Mouse (Mus musculus): ENCODE data around the gene Pxdn. TPM values are rescaled to one million over a fixed set of nuclear protein-coding genes. Genes with fewer than 3 reads are reported as not detected.
A peak's percentile ranks its signal among the peaks of the same experiment; 100 is the strongest.

The Pxdn gene
- 22.8 TPM for polyA plus RNA-seq (2012; fragmentation: generic; extraction: Trizol)
- long read RNA-seq, experiment 1, partial matches to known transcripts = 0 of 7 reads
- long read RNA-seq, experiment 1, other reads (novel, unspliced or antisense) = 7 of 7 reads
- long read RNA-seq, experiment 2, full-length matches to known transcripts = 3 of 9 reads
- long read RNA-seq, experiment 2, partial matches to known transcripts = 3 of 9 reads
- long read RNA-seq, experiment 2, other reads (novel, unspliced or antisense) = 3 of 9 reads

DNA sequence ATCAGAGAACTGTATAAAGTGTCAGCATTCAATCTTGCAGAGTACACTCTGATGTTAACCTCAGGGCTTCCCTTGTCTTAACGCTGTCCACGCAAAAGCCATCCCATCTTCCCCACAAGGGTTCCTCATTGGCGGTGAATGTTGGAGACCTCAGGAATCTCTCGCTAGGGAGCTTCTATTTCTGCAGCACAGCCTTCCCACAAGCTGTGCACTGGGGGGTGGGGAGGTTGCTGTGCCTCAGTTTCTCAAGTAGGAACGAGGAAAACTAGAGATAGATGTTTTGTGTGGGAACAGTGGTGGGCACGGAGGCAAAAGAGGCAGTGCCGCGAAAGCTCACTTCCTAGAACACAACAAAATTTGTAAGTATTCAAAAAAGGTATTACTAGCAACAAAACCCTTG lies at the start of gene Pxdn:
Pxdn (plus strand) TSS at position 301 of the 400 bp plus-strand sequence.
- Histone ChIP-seq H3ac (ENCODE audit: control insufficient read depth, insufficient read length, low read depth) (peak within 1 kb of the TSS; percentile 87), H3K79me3 (ENCODE audit: low read depth) (peaks cover 38% of the 10 kb centered on the region), H3K79me2 (ENCODE audit: control insufficient read depth, insufficient read depth) (peaks cover 50% of the 10 kb centered on the region), H3K4me3 (ENCODE audit: insufficient read depth, poor library complexity, severe bottlenecking) (peak within 1 kb of the TSS; percentile 61), H3K27me3 (ENCODE audit: control insufficient read depth, insufficient read depth, insufficient read length) (no peaks in the 10 kb centered on the region), H3K36me3 (ENCODE audit: control insufficient read depth, insufficient read depth) (no peaks in the 10 kb centered on the region)
- TF ChIP-seq FOSL1 (IDR thresholded peaks at IDR 0.05; ENCODE audit: insufficient read depth, low read length, poor library complexity, severe bottlenecking) = no peak

DNA sequence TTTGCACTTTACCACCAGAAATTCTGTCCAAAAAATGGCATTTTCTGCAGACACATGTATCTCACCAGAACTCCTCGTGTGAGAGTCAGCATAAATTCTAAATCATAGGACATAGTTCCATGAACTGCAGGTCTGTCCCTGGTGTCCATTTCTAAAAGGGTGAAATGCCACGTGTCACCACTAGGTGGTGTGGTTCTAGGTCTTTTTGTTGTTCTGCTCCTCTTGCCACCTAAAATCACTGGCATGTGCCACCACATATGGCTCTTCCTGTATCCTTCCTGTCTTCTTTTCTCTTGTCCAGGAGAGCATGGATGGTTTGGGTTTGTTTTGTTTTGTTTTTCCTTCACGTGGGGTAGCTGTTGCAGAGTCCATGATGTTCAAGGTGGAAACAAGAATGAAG lies 42.7 kb upstream of the Pxdn start:
- Histone ChIP-seq H3K79me3 (ENCODE audit: low read depth) (no peaks in the 10 kb centered on the region), H3ac (ENCODE audit: control insufficient read depth, insufficient read length, low read depth) (no peak overlapping the region), H3K79me2 (ENCODE audit: control insufficient read depth, insufficient read depth) (no peaks in the 10 kb centered on the region), H3K36me3 (ENCODE audit: control insufficient read depth, insufficient read depth) (no peaks in the 10 kb centered on the region), H3K4me3 (ENCODE audit: insufficient read depth, poor library complexity, severe bottlenecking) (no peak overlapping the region), H3K27me3 (ENCODE audit: control insufficient read depth, insufficient read depth, insufficient read length) (peaks cover 3% of the 10 kb centered on the region)
- no peak for TF ChIP-seq FOSL1 (IDR thresholded peaks at IDR 0.05; ENCODE audit: insufficient read depth, low read length, poor library complexity, severe bottlenecking)
- no peak for TF ChIP-seq USF1 (IDR thresholded peaks at IDR 0.05; ENCODE audit: low read depth)
- peak; percentile 18 for TF ChIP-seq CTCF (IDR thresholded peaks at IDR 0.05; ENCODE audit: control insufficient read depth, insufficient read depth, insufficient read length)
- no peak for TF ChIP-seq MYOD1 (IDR thresholded peaks at IDR 0.05; ENCODE audit: control insufficient read depth, insufficient read length, low read depth)
- no peak for TF ChIP-seq MYOG (IDR thresholded peaks at IDR 0.05; ENCODE audit: control insufficient read depth, extremely low read depth, insufficient read length)
- peak; percentile 78 for TF ChIP-seq MAX (IDR thresholded peaks at IDR 0.05)

DNA sequence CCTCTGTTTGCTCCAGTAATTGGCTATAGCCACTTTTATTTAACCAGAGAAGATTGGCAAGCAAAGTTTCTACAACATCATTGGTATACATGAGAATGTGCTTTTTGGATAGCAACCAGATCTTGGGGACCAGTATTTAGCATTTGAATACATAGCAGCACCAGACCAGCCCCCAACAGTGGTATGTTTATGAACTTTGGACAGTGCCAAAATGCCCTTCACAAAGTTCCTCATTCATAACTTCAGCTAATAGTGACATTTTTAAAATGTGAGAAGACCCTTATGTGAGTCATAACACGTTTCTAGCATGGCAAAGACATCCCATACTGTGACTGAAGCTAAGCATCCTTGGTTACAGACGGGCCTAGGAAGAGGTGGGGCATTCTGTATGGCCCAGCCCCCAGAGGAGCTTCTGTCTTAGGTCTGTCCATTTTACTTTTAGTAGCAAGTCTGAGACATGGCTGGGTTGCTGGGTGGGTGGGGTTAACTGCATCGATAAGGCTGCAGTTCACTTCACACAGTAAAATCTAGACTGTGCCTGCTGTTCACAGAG lies 39.8 kb upstream of the Pxdn start:
- Histone ChIP-seq H3K36me3 (ENCODE audit: control insufficient read depth, insufficient read depth) (no peaks in the 10 kb centered on the region), H3ac (ENCODE audit: control insufficient read depth, insufficient read length, low read depth) (no peak overlapping the region), H3K4me3 (ENCODE audit: insufficient read depth, poor library complexity, severe bottlenecking) (no peak overlapping the region), H3K79me2 (ENCODE audit: control insufficient read depth, insufficient read depth) (no peaks in the 10 kb centered on the region), H3K27me3 (ENCODE audit: control insufficient read depth, insufficient read depth, insufficient read length) (peaks cover 4% of the 10 kb centered on the region), H3K79me3 (ENCODE audit: low read depth) (no peaks in the 10 kb centered on the region)
- TF ChIP-seq FOSL1 (IDR thresholded peaks at IDR 0.05; ENCODE audit: insufficient read depth, low read length, poor library complexity, severe bottlenecking) = no peak
- TF ChIP-seq MAX (IDR thresholded peaks at IDR 0.05) = no peak
- no peak for TF ChIP-seq CEBPB (IDR thresholded peaks at IDR 0.05; ENCODE audit: low read depth)
- no peak for TF ChIP-seq CTCF (IDR thresholded peaks at IDR 0.05; ENCODE audit: control insufficient read depth, insufficient read depth, insufficient read length)

DNA sequence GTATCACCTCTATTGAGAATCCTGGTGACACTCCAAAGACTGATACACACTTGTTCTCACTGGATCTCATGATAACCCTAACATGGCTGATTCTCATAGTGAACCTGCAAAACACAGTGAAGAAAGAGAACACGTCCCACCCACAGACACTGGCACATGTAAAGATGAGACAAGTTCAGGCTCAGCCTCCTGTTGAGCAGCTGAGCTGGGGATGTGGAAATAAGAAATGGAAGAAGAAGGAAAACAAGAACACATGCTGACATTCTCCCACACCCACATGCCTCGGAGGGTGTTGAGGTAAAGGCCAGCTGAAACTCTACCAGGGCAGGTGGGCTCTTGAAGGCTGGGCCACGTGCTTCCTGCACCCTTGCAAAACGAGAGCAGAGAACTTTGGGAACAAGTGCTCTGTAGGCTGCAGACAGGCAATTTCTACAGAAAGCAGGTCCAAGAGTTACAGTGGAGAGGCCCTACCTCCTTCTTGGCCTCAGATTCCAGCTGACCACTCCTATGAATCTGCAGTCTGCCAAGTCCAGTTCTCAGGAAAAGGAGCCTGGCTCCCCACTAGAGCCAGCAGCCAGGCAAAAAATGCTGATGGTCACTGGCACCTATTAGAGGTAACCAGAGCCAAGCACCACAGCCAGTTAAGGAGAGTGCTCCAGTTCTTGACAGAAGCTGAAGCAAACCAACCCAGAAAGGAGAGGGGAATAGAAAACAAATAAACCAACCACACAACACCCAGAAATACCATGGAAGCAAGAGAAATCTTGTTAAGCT lies 33.1 kb upstream of the Pxdn start:
- Histone ChIP-seq H3K79me3 (ENCODE audit: low read depth) (no peaks in the 10 kb centered on the region), H3K4me3 (ENCODE audit: insufficient read depth, poor library complexity, severe bottlenecking) (no peak overlapping the region), H3K79me2 (ENCODE audit: control insufficient read depth, insufficient read depth) (no peaks in the 10 kb centered on the region), H3K27me3 (ENCODE audit: control insufficient read depth, insufficient read depth, insufficient read length) (peaks cover 8% of the 10 kb centered on the region), H3K36me3 (ENCODE audit: control insufficient read depth, insufficient read depth) (no peaks in the 10 kb centered on the region), H3ac (ENCODE audit: control insufficient read depth, insufficient read length, low read depth) (no peak overlapping the region)
- no peak for TF ChIP-seq FOSL1 (IDR thresholded peaks at IDR 0.05; ENCODE audit: insufficient read depth, low read length, poor library complexity, severe bottlenecking)
- TF ChIP-seq MYOG (IDR thresholded peaks at IDR 0.05; ENCODE audit: control insufficient read depth, extremely low read depth, insufficient read length) = no peak
- no peak for TF ChIP-seq CTCF (IDR thresholded peaks at IDR 0.05; ENCODE audit: control insufficient read depth, insufficient read depth, insufficient read length)
- no peak for TF ChIP-seq USF1 (IDR thresholded peaks at IDR 0.05; ENCODE audit: low read depth)
- TF ChIP-seq CEBPB (IDR thresholded peaks at IDR 0.05; ENCODE audit: low read depth) = no peak
- no peak for TF ChIP-seq MAX (IDR thresholded peaks at IDR 0.05)
- no peak for TF ChIP-seq MYOD1 (IDR thresholded peaks at IDR 0.05; ENCODE audit: control insufficient read depth, insufficient read length, low read depth)

DNA sequence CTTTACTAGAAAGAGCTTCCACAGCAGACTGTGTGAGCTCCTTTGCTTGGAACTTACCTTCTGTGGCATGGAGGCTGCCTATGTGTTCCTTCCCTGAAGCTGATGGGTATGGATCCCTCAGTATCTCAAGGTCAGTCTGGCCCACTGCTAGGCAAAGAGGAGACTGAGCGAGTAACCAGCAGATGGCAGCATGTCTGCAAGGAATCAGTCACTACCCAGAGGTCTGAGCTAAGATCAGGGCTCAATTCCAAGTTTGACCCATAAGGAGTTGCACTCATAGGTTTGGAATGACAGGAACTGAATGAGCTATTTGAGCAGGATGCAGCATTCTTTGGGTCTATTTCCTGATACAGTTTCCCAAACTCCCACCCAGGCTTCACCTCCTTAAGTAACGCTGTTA lies 30.4 kb upstream of the Pxdn start:
- H3K27me3 ChIP-seq (ENCODE audit: control insufficient read depth, insufficient read depth, insufficient read length) = peaks cover 8% of the 10 kb centered on the region
- H3K79me2 ChIP-seq (ENCODE audit: control insufficient read depth, insufficient read depth) = no peaks in the 10 kb centered on the region
- no peak overlapping the region for H3ac ChIP-seq (ENCODE audit: control insufficient read depth, insufficient read length, low read depth)
- no peaks in the 10 kb centered on the region for H3K36me3 ChIP-seq (ENCODE audit: control insufficient read depth, insufficient read depth)
- no peak overlapping the region for H3K4me3 ChIP-seq (ENCODE audit: insufficient read depth, poor library complexity, severe bottlenecking)
- TF ChIP-seq USF1 (IDR thresholded peaks at IDR 0.05; ENCODE audit: low read depth) = no peak
- no peak for TF ChIP-seq MAX (IDR thresholded peaks at IDR 0.05)
- TF ChIP-seq FOSL1 (IDR thresholded peaks at IDR 0.05; ENCODE audit: insufficient read depth, low read length, poor library complexity, severe bottlenecking) = no peak
- TF ChIP-seq CEBPB (IDR thresholded peaks at IDR 0.05; ENCODE audit: low read depth) = no peak
- no peak for TF ChIP-seq MYOD1 (IDR thresholded peaks at IDR 0.05; ENCODE audit: control insufficient read depth, insufficient read length, low read depth)
- TF ChIP-seq MYOG (IDR thresholded peaks at IDR 0.05; ENCODE audit: control insufficient read depth, extremely low read depth, insufficient read length) = no peak
- peak; percentile 71 for TF ChIP-seq CTCF (IDR thresholded peaks at IDR 0.05; ENCODE audit: control insufficient read depth, insufficient read depth, insufficient read length)
- H3K79me3 ChIP-seq (ENCODE audit: low read depth) = no peaks in the 10 kb centered on the region
